Mouse (Mus musculus): ENCODE results near the gene Cuedc1.

DNA sequence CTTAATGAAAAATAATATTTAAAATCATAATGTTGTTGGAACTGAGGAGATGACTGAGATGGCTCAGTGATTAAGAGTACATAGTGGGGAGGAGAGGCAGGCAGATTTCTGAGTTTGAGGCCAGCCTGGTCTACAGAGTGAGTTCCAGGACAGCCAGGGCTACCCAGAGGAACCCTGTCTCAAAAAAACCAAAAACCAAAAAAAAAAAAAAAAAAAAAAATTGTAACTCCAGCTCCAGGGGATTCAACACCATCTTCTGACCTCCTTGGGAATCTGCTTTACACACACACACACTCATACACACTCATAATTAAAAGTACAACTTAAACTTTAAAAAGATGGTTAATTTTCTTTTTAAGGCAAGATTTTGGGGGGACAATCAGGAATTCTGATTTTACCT is 32.1 kb upstream of the Cuedc1 start:
- TF ChIP-seq CTCF (conservative IDR thresholded peaks at IDR 0.05; ENCODE audit: insufficient read depth, insufficient read length, low read depth, low read length) (no peak), POLR2A (IDR thresholded peaks at IDR 0.05; ENCODE audit: low read depth, low read length) (no peak)

Data from kidney, adult 2 months (tissue).